Mouse (Mus musculus) G1E (cell line): ENCODE data around the gene Fcho2. TPM values are rescaled to one million over a fixed set of nuclear protein-coding genes. Genes with fewer than 3 reads are reported as not detected.

Experiments
- ATAC-seq: 2 replicates; pipeline ENCODE4 v1.8.0; 2016; ENCODE audit warnings: mild to moderate bottlenecking; ENCODE audit not compliant: insufficient number of reproducible peaks, poor library complexity, low FRiP score, severe bottlenecking; ENCODE audit errors: extremely low read depth
- DNase-seq: peaks from one replicate; pipeline ENCODE4 v3.0.0; 2012; ENCODE audit warnings: low spot score
- H3K27me3 ChIP-seq: 2 replicates; pipeline ENCODE4 v1.6.1; 2012; ENCODE audit warnings: mild to moderate bottlenecking, low read length, inconsistent platforms; ENCODE audit not compliant: insufficient read depth
- H3K36me3 ChIP-seq: replicated peaks from 2 replicates; pipeline ENCODE3; 2012; ENCODE audit warnings: mild to moderate bottlenecking, inconsistent platforms
- H3K4me1 ChIP-seq: 2 replicates; pipeline ENCODE4 v1.6.1; 2012; ENCODE audit warnings: low read depth, low read length, inconsistent platforms, mixed read lengths; ENCODE audit not compliant: insufficient read depth
- H3K4me3 ChIP-seq: 2 replicates; pipeline ENCODE4 v1.5.1; 2012; ENCODE audit warnings: low read depth, mild to moderate bottlenecking, inconsistent platforms, low read length, moderate library complexity, mixed read lengths
- H3K9me3 ChIP-seq: replicated peaks from 2 replicates; pipeline ENCODE4 v1.6.1; 2012; ENCODE audit warnings: inconsistent platforms
- CTCF ChIP-seq: IDR thresholded peaks from 2 replicates; pipeline ENCODE4 v1.5.1; 2012; ENCODE audit warnings: low read depth, low read length, inconsistent platforms, mixed read lengths
- GATA1 ChIP-seq: IDR thresholded peaks from 2 replicates; pipeline ENCODE4 v1.6.1; 2012; ENCODE audit warnings: borderline replicate concordance, low read length, inconsistent platforms, mixed read lengths
- GATA2 ChIP-seq: IDR thresholded peaks from 2 replicates; pipeline ENCODE4 v1.6.1; 2012; ENCODE audit warnings: low read depth, low read length, inconsistent platforms, borderline replicate concordance
- POLR2AphosphoS5 ChIP-seq: IDR thresholded peaks from 2 replicates; pipeline ENCODE4 v1.6.1; 2012; ENCODE audit warnings: low read depth, low read length, inconsistent platforms; ENCODE audit not compliant: insufficient replicate concordance
- TAL1 ChIP-seq: conservative IDR thresholded peaks from 2 replicates; pipeline ENCODE4 v1.6.1; 2012; ENCODE audit warnings: low read depth, low read length, inconsistent platforms, mixed read lengths
- polyA plus RNA-seq: library from polyadenylated mRNA; stranded (reverse); fragments of >175 nt; gene quantifications from 2 replicates; pipeline ENCODE4 v1.2.3, GENCODE M21; 2012
- total RNA-seq, 2 experiments: library from RNA; stranded (forward) in 1 of 2; stranded (reverse) in 1 of 2; fragments of 200-1000 nt in 1 of 2; fragments of >200 nt in 1 of 2; fragmentation: Nextera tagmentation in 1 of 2; gene quantifications; 2 replicates each; pipeline ENCODE4 v1.2.3; 2014 to 2017

Fcho2 gene
- total and polyA plus RNA-seq, 3 experiments = 5.0 to 105 (median 30.7) TPM

DNA sequence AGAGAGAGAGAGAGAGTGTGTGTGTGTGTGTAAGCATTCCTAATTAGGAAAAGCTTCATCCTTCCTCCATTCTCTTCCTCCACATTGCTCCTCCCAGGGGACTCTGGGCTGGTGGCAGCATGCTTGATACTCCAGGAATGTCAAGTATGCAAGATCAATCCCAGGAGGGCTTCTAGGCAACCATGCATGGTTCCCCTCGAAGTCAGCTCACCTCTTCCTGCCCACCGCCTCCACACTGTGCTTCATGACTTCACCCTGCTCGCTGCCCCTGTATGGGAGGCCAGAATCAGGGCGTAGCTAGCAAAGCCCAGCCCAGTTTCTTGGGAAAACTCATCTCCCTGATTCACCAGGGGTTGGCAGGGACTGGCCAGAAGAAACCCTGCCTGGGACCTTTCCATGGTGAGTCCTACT is 135.6 kb downstream of the Fcho2 start:
- TF ChIP-seq GATA2 = no peak
- no peak for TF ChIP-seq CTCF
- TF ChIP-seq POLR2AphosphoS5 = no peak
- no peak for TF ChIP-seq TAL1
- TF ChIP-seq GATA1 = no peak
- no peak for DNase-seq
- Histone ChIP-seq H3K9me3 (no peaks in the 10 kb centered on the region), H3K4me1 (no peaks in the 10 kb centered on the region), H3K27me3 (peaks cover 28% of the 10 kb centered on the region), H3K4me3 (no peak overlapping the region), H3K36me3 (no peaks in the 10 kb centered on the region)
- ATAC-seq = no peak

DNA sequence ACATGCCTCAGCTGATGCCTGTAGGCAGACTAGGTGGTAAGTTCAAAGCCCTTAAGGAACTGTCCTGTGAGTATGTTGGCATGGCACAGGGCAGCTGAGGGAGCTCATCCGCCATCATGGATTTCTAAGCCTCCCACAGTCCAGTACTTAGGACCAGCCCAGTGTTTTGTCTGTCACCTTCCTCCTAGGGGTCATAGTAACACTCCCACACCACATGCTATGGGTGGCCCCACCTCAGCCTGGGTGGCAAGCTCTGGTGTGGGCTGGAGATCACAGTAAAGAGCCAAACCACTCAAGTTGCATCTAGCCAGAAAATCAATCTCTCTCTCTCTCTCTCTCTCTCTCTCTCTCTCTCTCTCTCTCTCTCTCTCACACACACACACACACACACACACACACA is 136.0 kb downstream of the Fcho2 start:
- Histone ChIP-seq H3K27me3 (peaks cover 28% of the 10 kb centered on the region), H3K9me3 (no peaks in the 10 kb centered on the region), H3K4me3 (no peak overlapping the region), H3K4me1 (no peaks in the 10 kb centered on the region), H3K36me3 (no peaks in the 10 kb centered on the region)
- ATAC-seq = no peak
- TF ChIP-seq GATA2 (no peak), GATA1 (no peak)
- no peak for DNase-seq

DNA sequence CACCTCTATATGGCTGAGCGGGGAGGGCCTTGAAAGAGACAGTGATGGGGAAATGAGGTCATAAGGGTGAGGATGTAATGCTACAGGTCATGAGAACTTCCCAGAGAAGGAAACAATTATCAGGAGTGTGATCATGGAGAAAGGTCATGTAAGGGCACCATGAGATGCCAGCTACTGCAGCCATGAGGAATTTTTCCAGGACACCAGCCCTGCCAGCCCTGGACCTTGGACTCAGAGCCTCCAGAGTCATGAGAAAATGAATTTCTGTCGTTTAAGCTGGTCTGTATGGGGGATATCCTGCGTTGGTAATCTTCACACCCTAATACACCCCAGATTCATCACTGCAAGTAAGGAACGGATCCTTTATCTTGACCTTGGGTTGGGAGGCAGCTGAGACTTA is 141.3 kb downstream of the Fcho2 start:
- no peaks in the 10 kb centered on the region for H3K9me3 ChIP-seq
- peaks cover 10% of the 10 kb centered on the region for H3K27me3 ChIP-seq
- no peak overlapping the region for H3K4me3 ChIP-seq
- DNase-seq (no peak), ATAC-seq (no peak)
- H3K4me1 ChIP-seq = no peaks in the 10 kb centered on the region
- TF ChIP-seq POLR2AphosphoS5 (no peak), CTCF (no peak), TAL1 (no peak), GATA2 (no peak), GATA1 (no peak)
- H3K36me3 ChIP-seq = no peaks in the 10 kb centered on the region

Other genes with a start within 250 kb of the Fcho2 start
- gene Tmem174, start 178.0 kb downstream of the Fcho2 start, total RNA-seq (2014; fragmentation: Nextera tagmentation) = not detected in 2 replicates
- gene Tmem174, start 178.0 kb downstream of the Fcho2 start, total RNA-seq (2017) = 0.12 and 0.16 TPM in 2 replicates
- not detected in 2 replicates for gene Tmem174, start 178.0 kb downstream of the Fcho2 start, polyA plus RNA-seq
- gene Tmem171, start 120.6 kb downstream of the Fcho2 start, total RNA-seq (2014; fragmentation: Nextera tagmentation) = not detected in 2 replicates
- gene Tmem171, start 120.6 kb downstream of the Fcho2 start, total RNA-seq (2017) = 0.11 TPM in 1 of 2 replicates, not detected in the other
- gene Tmem171, start 120.6 kb downstream of the Fcho2 start, polyA plus RNA-seq = not detected in 2 replicates
- gene Tnpo1, start 110.9 kb upstream of the Fcho2 start, total RNA-seq (2014; fragmentation: Nextera tagmentation) = 147 and 158 TPM in 2 replicates
- gene Tnpo1, start 110.9 kb upstream of the Fcho2 start, total RNA-seq (2017) = 103 and 112 TPM in 2 replicates
- 10.4 and 13.1 TPM in 2 replicates for gene Tnpo1, start 110.9 kb upstream of the Fcho2 start, polyA plus RNA-seq
- gene 1700024P04Rik, start 169.1 kb upstream of the Fcho2 start, total RNA-seq (2014; fragmentation: Nextera tagmentation) = not detected in 2 replicates
- not detected in 2 replicates for gene 1700024P04Rik, start 169.1 kb upstream of the Fcho2 start, total RNA-seq (2017)
- not detected in 2 replicates for gene 1700024P04Rik, start 169.1 kb upstream of the Fcho2 start, polyA plus RNA-seq